Comparison of ENCODE assay signal across 7 mouse cellular contexts in genomic region chr13:51849241-51850033, GRCm38 (mm10). TPM values are rescaled to one million over a fixed set of nuclear protein-coding genes. Genes with fewer than 3 reads are reported as not detected.
DNase-seq lines count a peak whose midpoint lies in the region; ATAC-seq and TF ChIP-seq lines count a peak whose summit lies in the region.

No protein-coding gene starts in this region.

- H3K36me3 ChIP-seq in forebrain, embryonic 13.5 days (ENCODE audit: poor library complexity, severe bottlenecking) = 0 out of 2 replicates have a peak, but pooled peaks cover 5% of the 10 kb centered on the region
- H3K36me3 ChIP-seq in lung, embryonic 14.5 days (ENCODE audit: insufficient read depth) = no peaks in the 10 kb centered on the region

- 5% methylated on average over 22 of the region's 25 CpGs for WGBS in forebrain, embryonic 13.5 days
- 5% methylated on average over 25 of the region's 25 CpGs for WGBS in lung, embryonic 14.5 days

- TF ChIP-seq CTCF in lung, embryonic 14.5 days (IDR thresholded peaks at IDR 0.05; ENCODE audit: low read depth) = no peak

- H3K27ac ChIP-seq in forebrain, embryonic 13.5 days = peak overlapping the region; percentile 92
- H3K27ac ChIP-seq in lung, embryonic 14.5 days (ENCODE audit: low read depth) = peak overlapping the region; percentile 89

- peak overlapping the region; percentile 62 for H3K4me3 ChIP-seq in forebrain, embryonic 13.5 days
- peak overlapping the region; percentile 68 for H3K4me3 ChIP-seq in lung, embryonic 14.5 days (ENCODE audit: low read depth, low read length)

- peak overlapping the region; percentile 90 for H3K9ac ChIP-seq in forebrain, embryonic 13.5 days
- H3K9ac ChIP-seq in lung, embryonic 14.5 days = peak overlapping the region; percentile 73

- ATAC-seq in forebrain, embryonic 13.5 days = no peak
- peak; percentile 5; the same call in 1 of the 2 replicates for ATAC-seq in lung, embryonic 14.5 days (ENCODE audit: insufficient read depth)

- no peaks in the 10 kb centered on the region for H3K9me3 ChIP-seq in forebrain, embryonic 13.5 days (replicated peaks)
- H3K9me3 ChIP-seq in lung, embryonic 14.5 days (ENCODE audit: low read depth, low read length) = no peaks in the 10 kb centered on the region

- DNase-seq in CD4-positive helper T cell, adult 2 months (ENCODE audit: low read depth, low spot score) = peak; percentile 64
- peak; percentile 88 for DNase-seq in NIH3T3 (ENCODE audit: low read depth)
- peak; percentile 79 for DNase-seq in kidney, adult 11 months
- DNase-seq in lung, embryonic 14.5 days = peak; percentile 77
- DNase-seq in spleen, postnatal 4 days (ENCODE audit: low spot score in 2 of 2) = peak; percentile 65 to 72
- DNase-seq in right cerebral cortex, postnatal 4 days = no peak

- H3K4me2 ChIP-seq in forebrain, embryonic 13.5 days = peak overlapping the region; percentile 86
- H3K4me2 ChIP-seq in lung, embryonic 14.5 days = peak overlapping the region; percentile 99

- peaks cover 33% of the 10 kb centered on the region for H3K27me3 ChIP-seq in forebrain, embryonic 13.5 days
- H3K27me3 ChIP-seq in lung, embryonic 14.5 days (ENCODE audit: insufficient read depth, low read length) = no peaks in the 10 kb centered on the region

- H3K4me1 ChIP-seq in forebrain, embryonic 13.5 days = peaks cover 68% of the 10 kb centered on the region
- peaks cover 36% of the 10 kb centered on the region for H3K4me1 ChIP-seq in lung, embryonic 14.5 days (ENCODE audit: insufficient read depth)

RNA-seq across cellular contexts. Expression of gene Gadd45g, which starts 3.0 kb away (rescaled TPM):
- 235 and 252 TPM in 2 replicates for polyA plus RNA-seq in forebrain, embryonic 13.5 days (2015; fragmentation: Nextera tagmentation; extraction: Ambion mirVana)
- 26.1 and 27.2 TPM in 2 replicates for polyA plus RNA-seq in lung, embryonic 14.5 days (2014; fragmentation: Nextera tagmentation; extraction: Ambion mirVana)

RNA-seq across cellular contexts. Expression of gene Sema4d, which starts 55.9 kb away (rescaled TPM):
- 10.8 TPM in 2 replicates for polyA plus RNA-seq in forebrain, embryonic 13.5 days (2015; fragmentation: Nextera tagmentation; extraction: Ambion mirVana)
- polyA plus RNA-seq in lung, embryonic 14.5 days (2014; fragmentation: Nextera tagmentation; extraction: Ambion mirVana) = 12.0 and 12.3 TPM in 2 replicates
